Mouse (Mus musculus) spleen, postnatal 4 days (tissue): ENCODE measurements at regions not wholly inside any gene's neighbourhood (a gene's known extent, or its start where the extent isn't known, plus 50 kb on each side); places are given as distances from the start of the nearest gene placed in this dataset.

Experiments
- DNase-seq, 2 experiments: peaks; one replicate each; pipeline ENCODE4 v3.0.0; 2022; ENCODE audit warnings: low spot score in 2 of 2

DNA sequence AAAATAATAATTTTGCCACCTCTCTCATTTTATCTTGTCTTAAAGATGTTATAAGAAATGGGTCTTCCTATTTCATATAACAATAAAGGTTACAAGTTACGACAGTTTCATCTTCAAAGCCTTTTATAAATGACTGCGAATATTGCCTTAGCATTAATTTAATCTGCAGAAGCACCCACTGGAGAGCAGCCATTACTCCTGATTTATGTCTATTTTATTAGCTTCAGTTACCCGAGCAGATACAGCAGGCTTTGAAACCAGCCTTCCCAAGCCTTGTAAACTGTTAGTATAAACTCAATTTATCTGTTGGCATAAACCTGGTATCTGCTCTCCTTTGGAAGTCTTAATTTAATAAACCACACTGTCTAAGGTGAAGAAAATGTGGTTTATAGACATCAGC lies 2851.6 kb upstream of the Gm6569 start:
- no peak for DNase-seq

GRCm38 (mm10) chr15:70987973-70988570 lies 2846.3 kb upstream of the Gm6569 start:
- DNase-seq: no peak

DNA sequence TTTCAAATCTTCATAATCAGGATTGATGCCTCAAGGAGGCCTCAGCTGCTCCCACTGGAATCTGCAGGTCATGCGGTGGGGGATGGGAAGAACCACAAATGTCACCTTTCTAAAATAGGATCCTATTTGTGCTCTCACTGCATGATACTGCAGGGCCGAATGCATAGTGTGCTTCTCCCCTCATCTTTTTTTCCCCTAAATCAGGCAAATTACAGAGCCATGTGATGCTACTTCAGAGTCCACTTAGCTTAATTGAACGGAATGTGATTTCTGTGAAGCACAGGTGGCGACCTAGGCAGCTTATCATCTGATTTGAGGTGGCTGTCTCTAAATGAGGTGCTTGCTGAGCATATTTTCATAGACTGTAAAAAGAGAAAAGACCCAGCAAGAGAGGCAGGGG lies 2841.0 kb upstream of the Gm6569 start:
- no peak for DNase-seq

DNA sequence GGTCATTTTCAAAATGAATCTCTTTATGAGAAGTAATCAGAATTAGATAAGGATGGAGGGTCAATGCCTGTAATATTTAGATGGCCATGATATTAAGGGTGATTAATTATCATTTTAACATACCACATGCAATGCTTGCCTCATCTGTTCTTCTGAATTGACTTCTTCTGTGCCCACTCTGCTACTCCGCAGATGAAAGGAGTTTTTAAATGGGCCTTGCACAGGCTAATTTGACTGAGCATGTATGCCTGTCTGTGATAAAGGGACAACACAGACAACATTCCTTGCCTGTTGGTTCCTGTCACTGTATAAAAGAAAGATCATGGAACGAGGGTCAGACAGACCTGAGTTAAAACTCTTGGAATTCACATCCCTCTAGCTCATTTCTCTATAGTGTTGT lies 2824.0 kb upstream of the Gm6569 start:
- no peak for DNase-seq

- DNase-seq: no peak
These were observed 2823.6 kb upstream of the Gm6569 start for GRCm38 (mm10) chr15:71010773-71011172.

- no peak for DNase-seq
These were observed 2780.0 kb upstream of the Gm6569 start for GRCm38 (mm10) chr15:71054251-71054852.

DNA sequence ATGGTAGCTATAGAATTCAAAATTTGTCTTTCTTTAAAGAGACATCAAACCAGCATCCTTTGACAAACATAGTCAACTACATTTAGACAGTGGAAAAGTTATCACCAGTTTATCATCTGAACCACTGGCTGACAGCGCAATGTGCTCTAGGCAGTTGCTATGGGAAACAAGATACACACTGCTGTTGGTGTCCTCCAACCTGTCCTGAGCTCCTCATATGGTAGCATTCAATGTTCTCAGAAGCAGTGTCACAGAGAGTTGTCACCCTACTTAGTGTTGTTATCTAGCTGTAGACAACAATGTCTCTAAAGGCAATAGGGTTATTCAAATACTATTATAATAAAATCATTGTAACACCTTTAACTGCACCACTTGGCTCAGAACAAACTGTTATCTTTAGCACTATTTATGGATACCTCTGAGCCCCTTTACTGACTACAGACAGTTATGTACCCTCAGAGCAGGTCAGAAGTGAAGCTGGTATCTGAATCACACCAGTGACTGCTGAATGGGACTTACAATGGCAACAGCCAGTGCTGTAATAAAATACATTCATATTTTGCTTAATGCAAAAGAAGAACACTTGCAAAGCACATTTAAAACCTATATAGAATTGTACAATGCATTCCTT lies 2747.9 kb upstream of the Gm6569 start:
- DNase-seq: no peak

- DNase-seq: no peak
These were observed 2735.2 kb upstream of the Gm6569 start for GRCm38 (mm10) chr15:71099111-71099510.

DNA sequence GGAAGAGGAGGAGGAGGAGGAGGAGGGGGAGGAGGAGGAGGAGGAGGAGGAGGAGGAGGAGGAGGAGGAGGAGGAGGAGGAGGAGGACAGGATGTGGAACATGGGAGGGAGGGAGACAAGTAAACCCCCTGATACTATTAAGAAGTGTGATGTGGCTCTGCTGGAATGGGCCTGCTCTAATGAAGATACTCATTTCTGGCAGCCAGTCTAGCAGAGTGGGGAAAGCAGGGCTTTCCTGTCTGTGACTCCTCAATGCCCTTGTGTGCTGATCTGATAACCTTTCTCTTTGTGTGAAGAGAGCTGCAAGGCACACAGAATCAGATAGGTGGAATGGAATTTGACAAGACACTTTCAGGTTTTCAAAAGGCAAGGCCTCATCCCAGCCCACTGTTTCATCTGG lies 2704.6 kb upstream of the Gm6569 start:
- no peak for DNase-seq

DNA sequence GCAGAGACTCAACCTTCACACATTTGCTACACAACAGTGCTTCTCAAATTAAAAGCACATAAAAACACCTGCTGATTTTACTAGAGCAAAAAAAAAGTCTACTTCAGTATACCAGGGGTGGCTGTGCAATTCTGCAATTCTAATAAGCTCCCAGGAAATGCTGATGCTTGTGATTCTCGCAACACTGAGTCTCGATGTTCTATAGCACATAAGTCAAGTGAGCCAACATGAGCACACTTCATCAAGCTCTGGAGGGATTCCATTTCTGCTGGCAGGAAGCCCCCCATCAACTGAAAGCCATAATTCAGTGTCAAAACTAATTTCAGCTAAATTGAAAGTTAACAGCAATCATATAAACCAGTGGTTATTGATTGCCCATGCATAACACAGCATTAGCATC lies 2676.7 kb upstream of the Gm6569 start:
- DNase-seq: no peak

DNA sequence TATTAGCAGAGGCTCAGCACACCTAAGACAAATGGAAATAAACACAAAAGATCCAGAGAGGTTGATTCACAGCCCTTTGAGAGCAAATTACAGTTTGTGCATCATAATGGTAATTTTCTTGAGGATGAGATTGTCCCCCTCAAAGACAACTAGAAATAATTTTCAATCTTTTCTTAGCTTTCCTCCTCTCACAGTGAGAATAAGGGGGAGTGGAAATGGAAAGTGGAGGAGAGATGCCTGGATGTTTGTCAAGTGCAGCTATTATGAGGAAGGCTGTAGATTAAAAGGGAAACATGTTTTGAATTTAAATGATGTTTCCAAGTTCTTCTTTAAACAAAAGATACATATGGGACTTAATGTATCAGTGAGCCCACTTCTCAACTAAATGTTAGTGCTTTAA lies 2672.3 kb upstream of the Gm6569 start:
- no peak for DNase-seq

DNA sequence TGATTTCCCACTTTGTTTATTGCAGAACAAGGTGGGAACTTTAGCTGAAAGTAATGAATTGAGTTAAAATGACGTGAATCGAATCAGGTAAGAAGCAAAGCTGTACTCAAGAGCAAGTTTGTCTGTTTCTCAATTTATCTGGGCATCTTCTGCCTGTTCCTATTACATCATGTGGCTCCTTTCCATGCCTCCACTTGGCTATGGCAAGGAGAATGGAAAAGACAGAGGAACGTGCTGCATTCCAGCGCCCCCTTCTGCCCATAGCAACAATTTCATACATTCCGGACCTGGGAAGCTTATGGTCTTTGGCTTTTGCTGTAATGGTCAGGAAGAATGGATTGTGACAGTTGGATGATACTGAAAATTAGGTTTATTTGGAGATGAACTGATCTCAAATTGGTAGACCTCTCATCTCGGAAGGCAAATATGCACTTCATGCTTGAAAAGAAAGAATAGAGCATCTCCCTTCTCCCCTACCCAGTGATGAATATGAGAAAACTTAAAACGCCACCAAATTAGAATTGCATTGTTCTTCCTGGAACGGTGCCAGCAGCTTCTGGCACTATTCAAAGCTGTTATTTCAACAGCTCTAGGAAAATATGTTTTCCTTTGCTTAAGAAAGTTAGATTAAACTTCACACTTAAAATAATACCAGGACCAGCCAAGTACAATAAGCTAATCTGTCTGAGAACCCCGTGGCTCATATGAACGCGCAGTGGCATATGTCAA lies 2639.2 kb upstream of the Gm6569 start:
- no peak for DNase-seq

DNA sequence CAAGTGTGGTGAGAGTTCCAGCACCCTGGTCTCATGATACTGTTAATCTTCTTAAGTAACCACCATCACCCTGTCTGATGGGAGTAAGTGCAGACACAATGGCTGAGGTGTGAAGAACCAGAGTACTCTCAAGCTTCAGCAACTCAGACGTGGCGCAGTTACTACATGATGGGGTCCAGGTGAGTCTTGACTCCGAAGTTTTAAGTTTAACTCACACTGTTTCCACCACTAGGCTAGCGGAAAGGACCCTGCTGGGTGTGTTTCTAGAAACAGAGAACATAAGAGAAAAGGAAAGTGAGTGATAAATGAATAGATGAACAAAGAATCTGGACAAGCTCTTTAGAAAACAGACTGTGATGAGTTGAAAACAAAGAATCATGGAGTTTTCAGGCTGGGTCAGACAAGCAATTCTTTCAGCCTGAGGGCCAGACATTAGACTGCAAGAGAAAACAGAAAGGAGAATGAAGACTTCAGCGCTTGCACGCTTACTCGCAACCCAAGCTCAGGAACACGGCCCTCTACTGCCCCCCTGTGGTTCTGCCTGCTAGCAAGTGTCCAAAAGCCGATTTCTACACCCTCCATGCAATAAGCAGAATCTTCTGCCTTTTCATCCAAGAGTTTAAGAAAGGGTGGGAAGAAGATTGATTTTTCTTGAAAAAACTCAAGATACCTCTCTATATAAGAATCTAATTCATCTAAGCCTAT lies 2593.6 kb upstream of the Gm6569 start:
- peak in 1 of 2 experiments; percentile 63 for DNase-seq

- DNase-seq: no peak
These were observed 2590.8 kb upstream of the Gm6569 start for GRCm38 (mm10) chr15:71243539-71243938.

DNA sequence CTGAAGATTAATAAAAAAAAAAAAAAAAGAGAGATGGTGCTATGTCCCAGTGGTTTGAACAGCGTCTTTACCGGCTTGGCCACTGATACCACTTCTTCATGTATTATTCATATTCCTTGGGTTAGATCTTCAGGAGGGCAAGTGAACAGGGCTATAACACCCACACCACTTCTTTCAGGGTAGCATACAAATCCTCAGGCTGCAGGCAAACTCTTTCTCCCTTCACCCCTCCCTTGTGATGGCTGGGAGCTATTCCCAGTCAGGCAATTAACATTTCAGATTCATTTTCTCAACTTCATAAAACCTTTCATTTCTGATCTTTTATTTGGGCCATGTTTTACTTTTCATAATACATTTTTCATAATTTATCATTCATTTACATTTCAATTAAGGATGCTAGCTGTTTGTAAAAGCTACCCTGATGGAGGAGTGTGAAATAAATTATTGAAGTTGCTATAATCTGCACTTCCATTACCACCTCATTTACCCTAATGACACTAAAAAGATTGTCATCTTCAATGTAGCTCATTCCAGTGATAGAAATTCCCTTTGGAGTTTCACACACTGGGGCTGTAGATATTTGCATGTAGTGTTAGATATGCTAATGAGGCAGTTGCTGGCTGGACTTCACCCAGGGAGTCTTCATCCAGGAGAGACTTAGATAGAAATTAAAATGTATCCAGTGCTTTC lies 2558.3 kb upstream of the Gm6569 start:
- no peak for DNase-seq

DNA sequence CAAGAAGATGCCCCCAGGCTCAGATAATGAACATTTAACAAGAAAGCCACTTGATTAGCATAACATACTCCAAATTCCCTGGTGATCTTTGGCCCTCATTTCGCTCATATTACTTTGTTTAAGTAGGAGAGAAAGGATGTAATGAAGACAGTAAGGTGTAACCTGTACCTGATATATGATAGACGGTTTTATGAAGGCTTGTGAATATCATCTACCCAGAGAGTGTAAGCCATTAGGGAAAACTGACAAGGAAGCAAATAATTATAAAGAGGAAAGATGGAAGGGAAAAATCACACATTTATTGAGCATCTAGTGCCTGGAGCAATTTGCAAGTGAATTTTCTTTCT lies 2557.8 kb upstream of the Gm6569 start:
- DNase-seq: no peak

DNA sequence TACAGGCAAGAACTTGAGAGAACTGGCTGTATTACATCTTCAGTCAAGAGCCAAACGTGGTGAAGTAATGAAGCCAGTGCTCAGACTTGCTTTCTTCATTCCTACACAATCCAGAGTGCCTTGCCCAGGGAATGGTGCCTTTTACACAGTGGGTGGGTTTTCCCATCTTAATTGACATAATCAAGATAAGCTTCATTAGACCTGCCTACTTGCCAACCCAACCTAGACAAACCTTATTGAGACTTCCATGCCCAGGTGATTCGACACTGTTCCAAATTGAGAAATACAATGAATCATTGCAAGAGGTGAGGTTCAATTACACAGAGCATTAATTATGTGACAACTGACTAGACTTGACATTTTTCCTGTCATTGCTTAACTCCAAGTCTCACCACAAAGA lies 2557.0 kb upstream of the Gm6569 start:
- DNase-seq: no peak

GRCm38 (mm10) chr15:71283775-71284174 lies 2550.6 kb upstream of the Gm6569 start:
- DNase-seq: no peak

DNA sequence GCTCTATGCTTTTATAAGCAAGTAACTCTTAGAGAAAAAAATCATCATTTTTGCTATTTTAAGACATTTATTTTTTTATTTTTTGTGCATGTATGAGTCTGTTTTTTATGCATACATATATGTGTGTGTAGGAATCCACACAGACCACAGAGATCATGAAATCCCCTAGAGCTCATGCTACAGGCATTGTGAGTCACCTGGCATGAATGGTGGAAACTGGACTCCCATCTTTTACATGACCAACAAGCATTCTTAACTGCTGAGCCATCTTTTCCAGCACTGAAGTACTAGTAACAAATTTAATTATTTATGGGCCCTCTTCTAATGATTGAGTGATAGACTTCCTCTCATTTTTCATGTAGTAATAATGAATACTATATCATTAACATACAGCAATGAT lies 2531.8 kb upstream of the Gm6569 start:
- DNase-seq: no peak

GRCm38 (mm10) chr15:71310230-71310629 lies 2524.1 kb upstream of the Gm6569 start:
- DNase-seq: no peak

- DNase-seq: no peak
These were observed 2507.8 kb upstream of the Gm6569 start for GRCm38 (mm10) chr15:71326596-71326995.
